Mouse (Mus musculus): ENCODE measurements around the gene Setd5. TPM values are rescaled to one million over a fixed set of nuclear protein-coding genes. Genes with fewer than 3 reads are reported as not detected.

Gene Setd5
- polyA plus RNA-seq, 1 experiment from 2014 or later: 90.7 TPM

DNA sequence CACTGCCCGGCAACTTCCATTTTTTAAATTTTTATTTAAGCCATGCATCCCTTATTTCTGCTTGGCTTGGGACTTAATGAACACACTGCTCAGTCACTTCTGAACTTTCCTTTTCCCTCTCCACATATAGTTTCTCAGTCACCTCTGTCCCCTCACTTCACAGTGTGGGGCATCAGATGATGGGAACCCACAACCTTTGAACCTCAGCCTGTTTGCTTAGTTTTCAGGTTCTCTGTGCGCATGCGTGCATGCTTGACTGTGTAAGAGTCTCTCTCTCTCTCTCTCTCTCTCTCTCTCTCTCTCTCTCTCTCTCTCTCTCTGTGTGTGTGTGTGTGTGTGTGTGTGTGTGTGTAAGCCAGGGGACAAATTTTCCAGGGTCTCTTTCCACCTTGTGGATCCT lies 98.3 kb downstream of the Setd5 start:
- no peaks in the 10 kb centered on the region for H3K36me3 ChIP-seq (ENCODE audit: control insufficient read depth, insufficient read depth, low read length)
- ATAC-seq (ENCODE audit: insufficient number of reproducible peaks, low FRiP score, low TSS enrichment, low read depth) (no peak), DNase-seq (ENCODE audit: low spot score) (no peak)
- no peak overlapping the region for H3K9ac ChIP-seq (ENCODE audit: low read length)
- no peak overlapping the region for H3K27ac ChIP-seq (replicated peaks; ENCODE audit: low read depth, low read length)
- H3K4me2 ChIP-seq (ENCODE audit: low read depth, severe bottlenecking): no peak overlapping the region
- no peaks in the 10 kb centered on the region for H3K4me1 ChIP-seq (ENCODE audit: control insufficient read depth, insufficient read depth, low read length)
- H3K27me3 ChIP-seq (ENCODE audit: control insufficient read depth, insufficient read depth, low read length): no peaks in the 10 kb centered on the region
- 94% methylated on average over 3 of the region's 3 CpGs for WGBS
- H3K9me3 ChIP-seq (ENCODE audit: control insufficient read depth, low read length): no peaks in the 10 kb centered on the region
- no peak overlapping the region for H3K4me3 ChIP-seq (ENCODE audit: low read depth, low read length)

DNA sequence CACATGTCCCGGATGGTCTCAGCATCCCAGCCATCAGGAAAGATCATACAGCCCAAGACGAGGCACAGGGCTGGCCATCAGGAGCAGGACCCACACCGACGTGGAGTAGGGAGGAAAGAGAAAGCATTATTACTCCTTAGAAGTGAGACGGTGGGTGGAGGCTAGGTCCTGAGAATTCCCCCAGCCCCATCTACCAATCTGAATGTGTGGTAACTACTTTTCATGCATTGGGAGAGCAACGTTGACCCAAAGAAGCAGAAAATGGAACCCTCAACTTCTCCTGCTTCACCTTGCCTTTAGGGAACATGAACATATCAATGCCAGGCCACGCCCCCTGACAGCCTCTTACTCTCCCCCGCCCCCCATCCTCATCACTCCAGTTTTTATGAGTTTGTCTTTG lies 99.4 kb downstream of the Setd5 start:
- no peak overlapping the region for H3K4me3 ChIP-seq (ENCODE audit: low read depth, low read length)
- H3K27me3 ChIP-seq (ENCODE audit: control insufficient read depth, insufficient read depth, low read length): no peaks in the 10 kb centered on the region
- 85% methylated on average over 8 of the region's 8 CpGs for WGBS
- no peak overlapping the region for H3K4me2 ChIP-seq (ENCODE audit: low read depth, severe bottlenecking)
- no peaks in the 10 kb centered on the region for H3K36me3 ChIP-seq (ENCODE audit: control insufficient read depth, insufficient read depth, low read length)
- H3K9me3 ChIP-seq (ENCODE audit: control insufficient read depth, low read length): no peaks in the 10 kb centered on the region
- no peak overlapping the region for H3K27ac ChIP-seq (replicated peaks; ENCODE audit: low read depth, low read length)
- no peak for ATAC-seq (ENCODE audit: insufficient number of reproducible peaks, low FRiP score, low TSS enrichment, low read depth)
- H3K9ac ChIP-seq (ENCODE audit: low read length): no peak overlapping the region
- no peak for DNase-seq (ENCODE audit: low spot score)
- H3K4me1 ChIP-seq (ENCODE audit: control insufficient read depth, insufficient read depth, low read length): no peaks in the 10 kb centered on the region

GRCm38 (mm10) chr6:113178286-113179194 lies 101.4 kb downstream of the Setd5 start:
- Histone ChIP-seq H3K27me3 (ENCODE audit: control insufficient read depth, insufficient read depth, low read length) (no peaks in the 10 kb centered on the region), H3K9ac (ENCODE audit: low read length) (no peak overlapping the region), H3K9me3 (ENCODE audit: control insufficient read depth, low read length) (no peaks in the 10 kb centered on the region), H3K4me3 (ENCODE audit: low read depth, low read length) (no peak overlapping the region), H3K27ac (replicated peaks; ENCODE audit: low read depth, low read length) (no peak overlapping the region), H3K4me2 (ENCODE audit: low read depth, severe bottlenecking) (no peak overlapping the region), H3K36me3 (ENCODE audit: control insufficient read depth, insufficient read depth, low read length) (no peaks in the 10 kb centered on the region), H3K4me1 (ENCODE audit: control insufficient read depth, insufficient read depth, low read length) (no peaks in the 10 kb centered on the region)
- DNase-seq (ENCODE audit: low spot score) (no peak), ATAC-seq (ENCODE audit: insufficient number of reproducible peaks, low FRiP score, low TSS enrichment, low read depth) (no peak)
- WGBS: 26% methylated on average over 14 of the region's 14 CpGs

DNA sequence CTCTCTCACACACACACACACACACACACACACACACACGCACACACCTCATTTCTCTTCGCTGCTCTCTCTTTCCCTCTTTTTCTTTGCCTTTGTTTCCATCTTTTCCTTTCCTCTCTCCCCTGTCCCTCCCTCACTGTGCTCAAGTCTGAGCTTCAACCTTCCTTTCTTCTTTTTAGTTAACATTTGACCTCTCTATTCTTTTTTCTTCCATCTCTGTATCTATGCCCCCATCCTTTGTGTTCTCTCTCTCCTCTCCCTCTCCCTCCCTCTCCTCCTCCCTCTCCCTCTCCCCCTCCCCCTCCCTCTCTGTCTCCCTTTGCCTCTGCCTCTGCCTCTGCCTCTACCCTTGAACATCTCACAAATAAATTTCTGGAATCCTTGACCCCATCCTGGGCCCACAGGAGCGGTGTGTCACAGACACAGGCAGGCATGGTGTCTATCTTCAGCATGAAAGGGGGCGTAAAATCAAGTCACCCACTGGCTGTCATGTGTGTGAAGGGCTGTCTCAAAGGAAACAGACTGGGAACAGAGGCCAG lies 102.1 kb downstream of the Setd5 start:
- Histone ChIP-seq H3K27ac (replicated peaks; ENCODE audit: low read depth, low read length) (no peak overlapping the region), H3K9ac (ENCODE audit: low read length) (no peak overlapping the region), H3K4me3 (ENCODE audit: low read depth, low read length) (no peak overlapping the region), H3K9me3 (ENCODE audit: control insufficient read depth, low read length) (no peaks in the 10 kb centered on the region), H3K4me2 (ENCODE audit: low read depth, severe bottlenecking) (no peak overlapping the region), H3K4me1 (ENCODE audit: control insufficient read depth, insufficient read depth, low read length) (no peaks in the 10 kb centered on the region), H3K27me3 (ENCODE audit: control insufficient read depth, insufficient read depth, low read length) (no peaks in the 10 kb centered on the region), H3K36me3 (ENCODE audit: control insufficient read depth, insufficient read depth, low read length) (no peaks in the 10 kb centered on the region)
- DNase-seq (ENCODE audit: low spot score) (no peak), ATAC-seq (ENCODE audit: insufficient number of reproducible peaks, low FRiP score, low TSS enrichment, low read depth) (no peak)
- 33% methylated on average over 4 of the region's 4 CpGs for WGBS

GRCm38 (mm10) chr6:113184163-113184562 lies 107.0 kb downstream of the Setd5 start:
- 80% methylated on average over 9 of the region's 9 CpGs for WGBS
- H3K4me2 ChIP-seq (ENCODE audit: low read depth, severe bottlenecking): no peak overlapping the region
- H3K36me3 ChIP-seq (ENCODE audit: control insufficient read depth, insufficient read depth, low read length): no peaks in the 10 kb centered on the region
- no peaks in the 10 kb centered on the region for H3K9me3 ChIP-seq (ENCODE audit: control insufficient read depth, low read length)
- no peak overlapping the region for H3K27ac ChIP-seq (replicated peaks; ENCODE audit: low read depth, low read length)
- ATAC-seq (ENCODE audit: insufficient number of reproducible peaks, low FRiP score, low TSS enrichment, low read depth): no peak
- no peaks in the 10 kb centered on the region for H3K4me1 ChIP-seq (ENCODE audit: control insufficient read depth, insufficient read depth, low read length)
- no peak for DNase-seq (ENCODE audit: low spot score)
- H3K27me3 ChIP-seq (ENCODE audit: control insufficient read depth, insufficient read depth, low read length): no peaks in the 10 kb centered on the region
- H3K4me3 ChIP-seq (ENCODE audit: low read depth, low read length): no peak overlapping the region
- H3K9ac ChIP-seq (ENCODE audit: low read length): no peak overlapping the region

- Histone ChIP-seq H3K9ac (ENCODE audit: low read length) (no peak overlapping the region), H3K27me3 (ENCODE audit: control insufficient read depth, insufficient read depth, low read length) (no peaks in the 10 kb centered on the region), H3K27ac (replicated peaks; ENCODE audit: low read depth, low read length) (no peak overlapping the region), H3K4me3 (ENCODE audit: low read depth, low read length) (no peak overlapping the region), H3K4me1 (ENCODE audit: control insufficient read depth, insufficient read depth, low read length) (no peaks in the 10 kb centered on the region), H3K4me2 (ENCODE audit: low read depth, severe bottlenecking) (no peak overlapping the region), H3K9me3 (ENCODE audit: control insufficient read depth, low read length) (no peaks in the 10 kb centered on the region), H3K36me3 (ENCODE audit: control insufficient read depth, insufficient read depth, low read length) (no peaks in the 10 kb centered on the region)
- DNase-seq (ENCODE audit: low spot score): no peak
- WGBS: 85% methylated on average over 21 of the region's 21 CpGs
- ATAC-seq (ENCODE audit: insufficient number of reproducible peaks, low FRiP score, low TSS enrichment, low read depth): no peak
Measured at GRCm38 (mm10) chr6:113184866-113185525, 107.8 kb downstream of the Setd5 start.

- Histone ChIP-seq H3K4me3 (ENCODE audit: low read depth, low read length) (peak overlapping the region; percentile 17; the same call in 1 of the 2 replicates), H3K4me1 (ENCODE audit: control insufficient read depth, insufficient read depth, low read length) (peaks cover 5% of the 10 kb centered on the region; the same call in 1 of the 2 replicates), H3K4me2 (ENCODE audit: low read depth, severe bottlenecking) (peak overlapping the region; percentile 27; the same call in 1 of the 2 replicates), H3K9ac (ENCODE audit: low read length) (no peak overlapping the region), H3K27me3 (ENCODE audit: control insufficient read depth, insufficient read depth, low read length) (peaks cover 23% of the 10 kb centered on the region), H3K27ac (replicated peaks; ENCODE audit: low read depth, low read length) (no peak overlapping the region), H3K9me3 (ENCODE audit: control insufficient read depth, low read length) (no peaks in the 10 kb centered on the region), H3K36me3 (ENCODE audit: control insufficient read depth, insufficient read depth, low read length) (no peaks in the 10 kb centered on the region)
- ATAC-seq (ENCODE audit: insufficient number of reproducible peaks, low FRiP score, low TSS enrichment, low read depth) (peak; percentile 21; the same call in 1 of the 2 replicates), DNase-seq (ENCODE audit: low spot score) (peak; percentile 80)
- WGBS: 3% methylated on average over 46 of the region's 46 CpGs
Measured at GRCm38 (mm10) chr6:113193765-113194460, 116.7 kb downstream of the Setd5 start.

- no peaks in the 10 kb centered on the region for H3K9me3 ChIP-seq (ENCODE audit: control insufficient read depth, low read length)
- 6% methylated on average over 5 of the region's 5 CpGs for WGBS
- peaks cover 5% of the 10 kb centered on the region; the same call in 1 of the 2 replicates for H3K4me1 ChIP-seq (ENCODE audit: control insufficient read depth, insufficient read depth, low read length)
- H3K27ac ChIP-seq (replicated peaks; ENCODE audit: low read depth, low read length): no peak overlapping the region
- no peaks in the 10 kb centered on the region for H3K36me3 ChIP-seq (ENCODE audit: control insufficient read depth, insufficient read depth, low read length)
- ATAC-seq (ENCODE audit: insufficient number of reproducible peaks, low FRiP score, low TSS enrichment, low read depth): no peak
- H3K27me3 ChIP-seq (ENCODE audit: control insufficient read depth, insufficient read depth, low read length): peaks cover 23% of the 10 kb centered on the region
- H3K4me3 ChIP-seq (ENCODE audit: low read depth, low read length): peak overlapping the region; percentile 42
- H3K9ac ChIP-seq (ENCODE audit: low read length): no peak overlapping the region
- H3K4me2 ChIP-seq (ENCODE audit: low read depth, severe bottlenecking): peak overlapping the region; percentile 77
- no peak for DNase-seq (ENCODE audit: low spot score)
Measured at GRCm38 (mm10) chr6:113194517-113194840, 117.3 kb downstream of the Setd5 start.
